Mouse (Mus musculus) stomach, postnatal 0 days (tissue): ENCODE measurements at regions not wholly inside any gene's neighbourhood (a gene's known extent, or its start where the extent isn't known, plus 50 kb on each side); places are given as distances from the start of the nearest gene placed in this dataset.

Experiments
- CTCF ChIP-seq: IDR thresholded peaks from 2 replicates; pipeline ENCODE4 v1.5.1; 2016; ENCODE audit warnings: antibody characterized with exemption, low read depth, mild to moderate bottlenecking, moderate library complexity
- EP300 ChIP-seq: optimal IDR thresholded peaks from 2 replicates; pipeline ENCODE3; 2016; ENCODE audit warnings: antibody characterized with exemption

DNA sequence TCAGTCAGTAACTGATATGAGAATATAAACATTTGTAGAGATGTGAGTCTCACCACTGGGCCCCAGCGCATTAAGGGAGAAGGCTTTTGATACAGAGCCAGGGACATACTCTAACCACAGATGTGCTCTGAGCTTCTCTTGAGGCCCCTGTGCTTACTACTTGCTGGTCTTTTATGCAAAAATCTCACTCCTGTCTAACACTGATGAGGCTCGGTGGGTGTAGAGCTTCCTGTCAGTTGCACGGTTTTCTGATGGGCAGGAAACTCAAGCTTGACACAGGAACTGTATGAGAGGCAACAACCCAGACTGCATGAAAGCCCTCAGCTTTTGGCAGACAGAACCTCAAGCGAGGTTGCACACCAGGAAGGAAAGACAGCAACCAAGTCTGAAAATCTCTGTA is 789.0 kb upstream of the Lrrc6 start:
- TF ChIP-seq CTCF: no peak
- TF ChIP-seq EP300: no peak
